Mouse (Mus musculus) gastrocnemius, adult 8-10 months (tissue): ENCODE data around the gene Adamtsl5. TPM values are rescaled to one million over a fixed set of nuclear protein-coding genes. Genes with fewer than 3 reads are reported as not detected.
A peak's percentile ranks its signal among the peaks of the same experiment; 100 is the strongest.

Experiments used
- DNase-seq, 2 experiments: peaks; one replicate each; pipeline ENCODE4 v3.0.0; 2022; ENCODE audit warnings: low spot score in 2 of 2
- total RNA-seq, 4 experiments: library from RNA; stranded (reverse); gene quantifications; 2 replicates each; pipeline ENCODE4 v1.2.4; 2022

The Adamtsl5 gene
- total RNA-seq: 10 to 100 TPM; 22.6 to 30.4 (median 26.9) TPM

DNA sequence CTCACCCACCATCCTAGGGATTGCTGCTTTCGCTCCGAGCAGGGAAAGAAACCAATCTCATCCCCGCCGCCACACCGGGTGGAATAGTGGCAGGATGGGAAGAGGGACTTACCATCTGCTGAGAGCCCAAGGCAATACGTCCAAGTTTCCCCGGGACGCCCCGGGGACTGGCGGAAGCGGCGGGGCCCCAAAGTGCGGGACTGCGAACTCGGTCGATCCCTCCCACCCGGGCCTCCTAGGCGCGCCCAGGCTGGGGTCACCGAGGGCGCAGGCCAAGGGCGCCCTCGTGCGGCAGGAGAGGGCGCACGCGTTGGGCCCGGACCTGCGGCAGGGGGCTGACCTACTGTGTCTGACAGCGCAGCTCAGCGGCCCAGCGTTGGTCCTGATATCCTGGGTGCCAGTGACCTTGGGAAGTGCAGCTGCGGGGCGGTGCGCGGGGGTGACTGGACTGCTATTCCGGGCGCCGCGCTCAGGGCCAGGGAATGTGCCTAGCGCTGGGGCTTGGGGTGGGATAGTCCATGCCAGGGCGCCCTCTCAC, at the start of gene Adamtsl5:
Gene Adamtsl5 (minus strand): TSS at position 169 of the 538 bp plus-strand sequence.
- DNase-seq: peak; percentile 58 to 78

DNA sequence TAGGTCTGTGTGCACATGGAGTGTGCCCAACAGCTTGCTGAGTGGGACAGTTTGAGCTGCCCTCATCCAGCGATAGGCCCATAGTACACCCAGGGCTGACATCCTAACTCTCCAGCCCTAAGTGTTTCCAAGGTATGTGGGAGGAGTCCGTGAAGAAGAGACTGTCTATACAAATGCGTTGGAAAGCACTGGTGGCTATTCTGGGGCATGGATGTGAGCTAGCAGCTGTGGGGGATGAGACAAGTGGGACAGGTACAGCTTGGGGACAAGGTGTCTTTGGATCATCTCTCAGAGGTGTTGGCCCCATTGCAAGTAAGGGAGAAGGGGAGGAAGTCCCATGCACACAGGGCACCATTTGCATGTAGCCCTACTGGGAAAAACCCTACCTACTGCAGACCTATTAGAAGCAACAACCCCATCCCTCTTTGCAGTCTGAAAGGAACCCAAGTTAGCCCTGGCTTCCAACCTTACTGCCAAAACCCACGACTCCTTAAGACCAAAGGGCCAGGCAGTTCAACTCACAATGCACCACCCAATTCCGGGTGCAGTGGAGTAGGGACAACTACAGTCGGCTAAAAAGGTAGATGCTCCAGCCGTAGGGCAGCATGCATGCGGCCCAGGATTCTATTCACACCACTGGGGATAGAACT, 49.4 kb upstream of the Adamtsl5 start:
- no peak for DNase-seq

DNA sequence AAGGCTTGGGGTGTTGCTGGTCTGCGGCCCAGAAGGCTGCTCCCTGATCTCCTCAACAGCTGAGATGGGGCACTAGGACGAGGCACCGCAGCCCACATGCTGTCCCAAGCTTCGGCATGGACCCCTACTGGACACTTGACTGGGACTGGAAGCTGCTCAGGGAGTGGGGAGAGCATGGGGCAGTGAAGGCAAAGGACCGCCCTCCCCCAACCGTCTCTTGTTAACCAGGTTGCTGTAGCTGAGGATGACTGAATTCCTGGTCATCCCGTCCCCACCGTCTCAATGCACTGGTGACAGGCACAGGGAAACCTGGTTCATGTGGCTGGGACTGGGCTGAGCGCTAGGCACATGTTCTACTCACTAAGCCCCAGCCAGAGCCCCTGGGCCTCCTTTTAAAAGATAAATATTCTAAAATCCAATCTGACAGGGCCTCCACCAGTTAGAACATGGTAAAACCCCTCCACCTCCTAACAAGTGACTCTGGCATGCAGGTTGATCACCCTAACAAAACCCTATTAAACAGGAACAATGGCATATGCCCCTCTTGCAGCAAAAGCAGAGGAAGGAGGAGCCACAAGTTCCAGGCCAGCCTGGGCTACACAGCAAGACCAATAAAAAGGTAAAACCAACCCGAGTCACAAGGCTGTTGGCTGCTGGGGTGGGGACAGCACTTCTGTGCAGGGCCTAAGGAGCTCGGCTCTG, 48.8 kb upstream of the Adamtsl5 start:
- DNase-seq: no peak

DNA sequence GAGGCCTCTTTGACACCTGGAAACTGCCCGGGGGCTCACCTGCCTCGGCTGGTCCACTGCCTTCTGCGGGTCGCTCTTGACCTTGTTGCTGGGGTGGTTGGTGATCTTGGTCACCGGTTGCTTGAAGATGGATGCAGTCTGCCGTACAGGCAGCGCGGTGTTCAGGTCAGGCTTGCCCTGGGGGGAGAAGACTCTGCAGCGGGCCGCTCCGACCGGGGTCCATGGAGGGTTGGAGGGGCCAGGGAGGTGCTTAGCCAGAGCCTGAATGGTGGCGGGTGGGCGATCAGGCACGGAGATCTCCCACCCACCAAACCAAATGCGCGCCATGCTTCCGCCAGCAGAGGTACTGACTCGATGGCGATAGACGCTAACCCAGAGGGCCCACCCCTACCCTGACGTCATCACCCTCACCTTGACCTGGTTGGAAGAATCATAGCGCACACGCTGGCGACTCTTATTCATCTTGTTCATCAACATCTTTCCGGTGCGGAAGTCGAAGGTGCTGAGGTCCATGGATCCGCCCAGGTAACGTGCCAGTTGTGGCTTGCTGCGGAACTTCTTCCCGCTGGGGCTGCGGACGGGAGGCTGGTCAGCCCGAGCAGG, 46.9 kb upstream of the Adamtsl5 start:
- no peak for DNase-seq

DNA sequence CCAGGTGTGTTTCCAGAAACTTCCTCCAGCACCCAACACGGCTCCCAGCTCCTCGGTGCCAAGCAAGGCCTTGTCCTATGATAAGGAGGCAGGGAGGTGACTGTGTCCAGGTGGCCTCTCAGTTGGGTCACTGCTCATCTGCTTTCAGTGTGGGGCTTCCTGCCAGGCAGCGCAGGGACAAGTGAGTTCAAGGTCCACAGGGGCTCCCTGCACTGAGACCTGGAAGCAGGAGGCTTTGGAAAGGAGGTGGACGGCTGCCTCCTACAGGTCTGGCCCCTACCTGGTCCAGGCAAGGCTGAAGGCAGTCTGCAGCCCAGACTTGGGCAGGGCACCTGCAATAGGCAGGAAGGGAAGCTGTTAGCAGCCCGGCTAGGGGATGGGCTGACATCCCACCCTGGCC, 44.5 kb upstream of the Adamtsl5 start:
- no peak for DNase-seq

DNA sequence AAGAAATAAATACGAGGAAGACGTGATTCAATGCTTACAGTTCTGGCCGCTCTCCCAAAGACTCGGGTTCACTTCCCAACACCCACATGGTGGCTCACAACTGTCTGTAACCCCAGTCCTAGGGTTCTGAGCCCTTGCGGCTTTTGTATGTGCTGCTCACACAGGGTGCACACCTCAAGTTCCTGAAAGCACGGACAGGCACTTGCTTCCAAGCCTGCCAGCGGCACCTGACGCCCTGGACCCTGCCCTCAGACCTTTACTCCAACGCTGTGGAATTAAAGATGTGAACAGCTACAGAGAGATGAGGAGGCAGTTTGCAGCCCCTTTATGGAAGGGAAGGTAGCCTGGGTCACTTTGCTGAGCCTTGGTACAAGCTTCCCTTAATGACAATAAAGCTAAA, 42.5 kb upstream of the Adamtsl5 start:
- no peak for DNase-seq

DNA sequence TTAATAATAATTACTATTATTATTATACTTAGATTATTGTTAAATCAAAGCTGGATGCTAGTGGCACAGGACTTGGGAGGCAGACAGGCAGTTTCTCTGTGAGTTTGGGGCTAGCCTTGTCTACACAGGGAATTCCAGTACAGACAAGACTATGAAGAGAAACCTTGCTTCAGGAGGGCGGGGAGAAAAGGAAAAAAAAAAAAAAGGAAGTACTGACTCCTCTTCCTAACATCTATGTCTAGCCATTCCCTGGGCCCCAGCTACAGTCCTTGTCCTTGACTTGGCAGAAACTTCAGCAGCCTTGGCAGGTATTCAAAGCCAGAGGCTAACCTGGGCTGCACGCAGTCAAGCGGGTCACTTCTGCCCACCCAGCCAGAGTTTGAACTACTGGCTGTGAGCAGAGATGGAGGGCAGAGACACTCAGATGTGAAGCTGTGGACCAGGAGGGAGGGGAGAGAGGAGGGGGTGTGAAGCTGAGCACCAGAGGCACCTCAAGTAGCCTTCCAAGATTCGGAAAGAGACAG, 41.0 kb upstream of the Adamtsl5 start:
- no peak for DNase-seq

DNA sequence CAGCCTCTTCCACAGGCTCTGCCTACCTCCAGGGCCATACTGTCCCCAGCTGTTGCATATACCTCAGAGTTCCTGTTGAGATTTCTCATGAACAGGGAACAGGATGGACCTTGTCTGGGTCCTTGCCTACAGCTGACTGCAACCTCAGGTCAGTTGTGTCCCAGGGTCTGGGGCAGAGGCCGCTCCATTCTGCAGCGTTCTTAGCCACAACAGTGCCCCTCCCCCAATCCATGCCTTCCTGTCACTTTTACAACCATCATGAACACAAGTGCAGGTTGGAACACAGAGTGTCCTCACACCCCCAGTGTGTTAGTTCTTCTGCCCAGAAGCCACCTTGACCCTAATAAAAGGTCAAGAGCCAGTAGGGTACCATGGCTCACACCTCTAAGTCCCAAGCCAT, 40.5 kb upstream of the Adamtsl5 start:
- DNase-seq: no peak

DNA sequence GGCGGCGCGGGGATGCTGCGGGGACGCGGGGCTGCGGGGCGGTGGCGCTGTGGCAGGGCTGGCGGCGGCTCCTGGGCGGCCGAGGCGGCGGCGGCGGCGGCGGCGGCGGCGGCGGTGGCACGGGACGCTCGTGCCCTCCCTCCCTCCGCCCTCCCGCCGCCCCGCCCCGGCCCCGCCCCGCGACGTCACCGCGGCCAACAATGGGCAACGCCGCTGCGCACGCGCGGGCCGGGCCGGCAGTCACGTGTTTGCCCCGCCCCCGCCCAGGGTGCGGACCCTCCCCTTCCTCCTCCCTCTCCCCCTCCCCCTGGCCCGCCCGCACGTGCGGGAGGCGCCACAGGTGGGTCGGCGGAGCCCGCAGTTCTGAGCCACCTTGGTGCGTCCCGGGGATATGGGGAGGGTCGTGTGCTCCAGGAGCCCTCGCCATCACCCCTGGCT, 39.3 kb upstream of the Adamtsl5 start, which contains the start of gene Mex3d:
Gene Mex3d (minus strand): TSS at position 138 of the 438 bp plus-strand sequence.
- DNase-seq: peak; percentile 70 to 78

DNA sequence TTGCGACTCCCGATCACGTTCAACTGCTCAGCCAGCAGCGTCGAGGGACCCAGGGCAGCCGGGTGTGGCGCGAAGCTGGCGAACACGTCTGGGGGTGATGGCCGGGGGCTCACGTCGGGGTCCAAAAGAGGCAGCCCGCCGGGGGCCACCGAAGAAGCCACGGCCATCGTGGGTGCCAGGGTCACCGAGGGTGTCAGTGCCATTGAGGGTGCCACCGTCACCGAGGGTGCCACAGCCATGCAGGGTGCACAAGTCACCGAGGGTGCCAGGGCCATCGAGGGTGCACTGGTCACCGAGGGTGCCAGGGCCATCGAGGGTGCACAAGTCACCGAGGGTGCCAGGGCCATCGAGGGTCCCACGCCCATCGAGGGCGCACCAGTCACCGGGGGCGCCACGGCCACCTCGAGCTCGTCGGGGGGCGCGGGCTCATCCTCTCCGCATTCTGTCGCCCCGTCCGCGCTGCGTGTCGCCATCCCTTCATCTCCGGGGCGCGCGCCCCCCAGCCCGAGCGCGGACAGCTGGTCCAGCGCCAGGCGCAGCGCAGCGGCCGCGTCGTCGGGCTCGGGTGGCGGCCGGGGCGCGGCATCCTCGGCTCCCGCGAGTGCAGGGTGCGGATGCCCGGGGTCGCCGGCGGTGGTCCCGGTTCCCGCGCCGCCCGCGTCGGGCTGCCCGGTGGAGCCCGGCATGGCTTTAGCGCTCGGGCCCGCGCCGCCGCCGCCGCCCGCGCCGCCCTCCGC, 38.7 kb upstream of the Adamtsl5 start:
- no peak for DNase-seq

DNA sequence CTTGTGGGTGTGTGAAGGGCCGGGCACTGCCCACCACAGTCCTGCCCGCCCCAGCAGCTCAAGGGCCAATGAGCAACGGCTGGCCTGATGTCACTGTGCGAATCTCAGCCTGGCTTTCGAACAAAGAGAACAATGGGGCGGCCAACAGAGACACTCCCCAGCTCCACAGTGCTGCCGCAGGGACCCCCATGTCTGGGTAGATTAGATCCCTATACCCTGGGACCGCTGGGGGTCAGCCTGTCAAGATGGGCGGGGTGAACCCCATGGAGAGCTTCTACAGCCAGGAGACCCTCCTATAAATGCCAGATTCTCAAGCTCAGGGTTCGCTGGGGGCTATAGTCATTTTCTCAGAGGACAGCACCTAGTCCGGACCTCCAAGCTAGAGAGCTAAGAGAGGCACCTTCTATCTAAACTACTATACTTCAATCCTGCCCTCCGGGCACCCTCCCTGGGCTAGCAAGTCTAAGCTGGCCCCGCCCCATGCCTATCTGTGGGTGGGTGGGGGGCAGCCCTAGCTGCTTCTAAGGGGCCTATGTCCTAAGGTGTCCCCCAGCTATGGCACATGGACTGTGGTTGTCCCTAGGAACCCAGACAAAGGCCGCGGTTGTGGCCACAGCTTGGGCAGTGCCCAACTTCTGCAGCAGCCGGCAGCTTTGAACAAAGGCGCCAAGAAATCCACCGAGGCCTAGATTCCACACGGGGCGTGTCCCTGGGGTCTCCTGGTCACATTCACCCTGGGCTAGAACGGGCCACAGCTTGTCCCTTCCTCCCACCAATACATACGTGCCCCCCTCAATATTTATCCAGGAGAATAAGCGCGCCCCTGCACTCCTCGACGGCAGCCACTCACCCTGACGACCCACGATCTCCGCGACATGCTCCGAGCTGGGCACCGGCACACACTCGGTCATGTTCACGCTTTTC, 37.9 kb upstream of the Adamtsl5 start:
- no peak for DNase-seq

DNA sequence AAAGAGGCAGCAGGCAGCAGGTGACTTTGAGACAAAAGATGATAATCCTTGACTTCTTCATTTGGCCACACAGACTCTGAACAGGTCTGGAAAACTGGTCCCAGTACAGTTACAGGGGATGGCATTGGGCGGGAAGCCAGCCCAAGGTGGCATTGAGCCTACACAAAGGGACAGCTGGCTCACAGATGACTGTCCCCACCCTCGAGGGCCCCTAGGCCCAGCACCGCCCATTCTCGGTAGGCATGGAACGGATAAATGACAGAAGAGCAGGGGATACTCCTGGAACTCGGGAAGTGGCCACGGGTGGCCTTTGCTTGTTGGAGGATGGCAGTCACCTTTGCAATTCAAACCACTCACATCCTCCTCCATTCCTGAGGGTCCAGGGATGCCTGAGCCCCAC, 37.1 kb upstream of the Adamtsl5 start:
- DNase-seq: no peak

DNA sequence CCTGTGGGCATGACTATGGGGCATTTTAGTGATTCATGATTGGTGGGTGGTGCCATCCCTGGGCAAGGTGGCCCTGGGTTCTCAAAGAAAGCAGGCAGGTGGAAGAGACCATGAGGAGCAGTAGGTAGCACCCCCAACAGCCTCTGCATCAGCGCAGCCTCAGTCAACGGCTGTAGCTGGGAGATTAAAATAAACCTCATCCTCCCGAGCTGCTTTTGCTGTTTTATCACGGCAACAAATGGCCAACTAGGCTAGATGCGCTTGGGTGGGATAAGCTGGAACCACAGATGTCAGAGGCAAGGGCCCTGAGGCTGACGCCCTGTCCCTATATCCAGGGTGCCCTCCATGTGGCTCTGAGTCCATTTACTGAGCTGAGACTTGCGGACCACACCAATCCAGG, 36.5 kb upstream of the Adamtsl5 start:
- no peak for DNase-seq

DNA sequence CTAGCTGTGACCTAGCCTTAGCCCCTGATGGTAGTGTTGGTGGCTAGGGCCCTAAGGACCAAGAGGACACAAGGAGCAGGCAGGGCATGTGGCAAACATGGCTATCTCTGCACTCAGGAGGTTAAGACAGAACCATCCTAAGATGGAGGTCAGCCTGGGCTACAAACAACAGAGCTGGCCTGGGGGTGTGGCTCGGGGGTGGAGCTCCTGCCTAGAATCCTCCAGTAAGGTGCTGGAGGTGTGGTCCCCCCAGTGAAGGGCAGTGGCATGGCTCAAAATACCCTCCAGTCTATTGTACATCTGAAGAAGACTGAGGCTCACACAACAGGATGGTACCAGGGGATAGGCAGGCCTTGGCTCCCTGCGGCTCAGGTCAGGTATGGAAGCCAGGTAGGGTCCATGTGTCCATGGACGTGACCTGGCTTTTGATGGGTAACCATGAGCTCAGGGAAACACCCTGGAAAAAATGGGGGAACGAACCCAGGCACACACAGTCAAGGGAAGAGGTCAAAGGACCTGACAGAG, 36.0 kb upstream of the Adamtsl5 start:
- no peak for DNase-seq

DNA sequence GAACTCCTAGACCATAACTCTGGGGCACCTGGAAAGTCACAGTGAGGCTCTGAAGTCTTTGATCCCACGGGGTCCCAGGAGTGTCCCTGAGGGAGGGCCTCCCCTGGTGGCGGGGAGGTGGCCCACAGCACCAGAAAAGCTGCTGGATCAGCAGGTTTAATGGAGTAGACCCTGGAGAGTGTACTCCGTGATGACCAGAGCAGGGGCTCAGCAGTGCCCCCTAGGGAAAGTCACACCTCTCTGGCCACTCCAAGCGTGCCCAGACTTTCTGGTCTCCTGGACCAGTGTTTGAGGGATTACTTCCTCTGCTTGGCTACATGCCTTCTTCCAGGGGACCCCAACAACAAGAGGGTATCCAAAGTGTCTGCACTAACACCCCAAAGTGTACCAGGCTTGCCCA, 35.2 kb upstream of the Adamtsl5 start:
- DNase-seq: no peak

DNA sequence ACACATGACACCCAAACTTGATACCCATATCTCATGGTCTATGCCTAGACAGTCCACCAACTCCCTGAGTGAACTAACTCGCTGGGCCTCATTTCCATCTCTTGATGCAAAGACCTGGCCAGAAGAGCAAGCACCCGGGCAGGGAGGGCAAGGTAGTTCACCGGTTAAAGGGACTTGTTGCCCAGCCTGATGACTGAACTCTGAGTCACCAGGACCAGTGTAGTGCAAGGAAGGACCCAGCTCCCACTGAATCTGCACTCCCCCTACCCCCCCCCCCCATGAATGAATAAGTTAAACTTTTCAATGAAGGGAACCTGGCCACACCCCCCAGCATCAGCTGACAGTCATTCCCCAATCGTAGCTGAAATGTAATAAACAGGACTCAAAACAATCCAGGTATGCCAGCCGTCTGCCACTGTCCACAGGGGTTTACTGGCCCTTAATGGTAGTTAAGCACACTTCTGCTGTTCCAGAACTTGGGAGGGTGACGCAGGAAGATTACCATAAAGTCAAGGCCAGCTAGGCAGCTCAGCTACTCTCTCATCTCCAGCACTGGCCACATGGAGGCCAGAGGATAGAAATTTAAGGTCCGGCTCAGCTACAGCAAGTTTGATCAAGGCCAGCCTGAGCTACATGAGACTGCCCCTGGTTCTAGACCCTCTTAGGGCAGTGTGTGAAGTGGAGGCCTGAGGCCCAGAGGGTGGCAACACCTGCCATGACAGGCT, 34.6 kb upstream of the Adamtsl5 start:
- DNase-seq: no peak

DNA sequence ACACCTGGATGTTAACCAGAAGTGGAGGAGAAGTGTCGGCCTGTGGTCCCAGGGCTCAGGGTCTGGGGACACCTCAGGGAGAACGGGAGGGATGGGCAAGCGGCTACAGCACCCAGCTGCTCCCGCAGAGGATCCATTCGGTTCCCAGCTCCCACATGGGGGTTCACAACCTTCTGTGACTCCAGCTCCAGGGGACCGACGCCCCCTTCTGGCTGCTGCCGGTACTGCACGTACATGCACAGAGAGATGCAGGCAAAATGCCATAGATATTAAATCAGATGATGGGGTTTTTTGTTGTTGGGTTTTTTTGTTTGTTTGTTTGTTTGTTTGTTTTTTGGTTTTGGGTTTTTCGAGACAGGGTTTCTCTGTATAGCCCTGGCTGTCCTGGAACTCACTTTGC, 29.5 kb upstream of the Adamtsl5 start:
- DNase-seq: no peak

DNA sequence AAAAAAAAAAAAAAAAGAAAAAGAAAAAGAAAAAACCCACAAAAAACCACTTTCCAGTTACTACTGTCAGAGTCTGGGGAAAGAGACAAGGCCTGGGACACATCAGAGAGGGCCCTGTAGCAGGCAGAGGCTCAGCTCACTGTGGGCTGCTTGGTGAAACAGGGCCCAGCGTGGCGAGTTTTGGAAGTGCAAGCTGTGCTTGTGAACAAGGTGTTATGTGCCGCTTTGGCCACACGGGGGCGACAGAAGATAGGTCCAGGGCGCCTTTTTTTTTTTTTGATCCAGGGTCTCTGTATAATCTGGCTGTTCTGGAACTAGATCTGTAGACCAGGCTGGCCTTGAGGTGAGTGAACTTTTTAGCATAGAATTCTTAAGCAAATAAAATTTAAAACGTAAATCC, 27.9 kb upstream of the Adamtsl5 start:
- DNase-seq: peak; percentile 77 to 85

DNA sequence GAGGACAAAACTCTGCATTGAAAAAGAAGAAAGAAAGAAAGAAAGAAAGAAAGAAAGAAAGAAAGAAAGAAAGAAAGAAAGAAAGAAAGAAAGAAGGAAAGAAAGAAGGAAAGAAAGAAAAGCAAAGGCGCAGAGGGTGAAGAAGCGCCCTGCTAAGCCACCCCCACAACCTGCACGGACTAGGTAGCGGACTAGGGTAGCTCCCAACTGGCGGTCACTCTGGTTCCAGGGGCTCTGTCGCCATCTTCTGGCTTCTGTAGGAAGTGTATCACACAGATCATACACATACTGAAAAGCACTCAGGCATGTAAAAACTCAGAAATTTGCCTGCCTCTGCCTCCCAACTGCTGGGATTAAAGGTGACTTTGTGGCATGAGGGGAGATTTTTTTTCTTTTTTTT, 25.9 kb upstream of the Adamtsl5 start:
- DNase-seq: peak; percentile 48 to 49
